Mouse (Mus musculus) left cerebral cortex, adult 2 months (tissue): Measurements from ENCODE around the gene Ubb. TPM values are rescaled to one million over a fixed set of nuclear protein-coding genes. Genes with fewer than 3 reads are reported as not detected.
A peak's percentile ranks its signal among the peaks of the same experiment; 100 is the strongest.

Experiments
- DNase-seq, 2 experiments: peaks; one replicate each; pipeline ENCODE4 v3.0.0; 2021 to 2022; ENCODE audit warnings: low spot score in 2 of 2, mixed read lengths in 1 of 2; ENCODE audit errors: extremely low spot score in 1 of 2
- H3K27ac ChIP-seq: fragments of 200-600 bp; 2 replicates; pipeline ENCODE4 v1.8.1; 2022
- H3K4me3 ChIP-seq: fragments of 200-600 bp; 2 replicates; pipeline ENCODE4 v1.8.1; 2022
- CTCF ChIP-seq: fragments of 200-600 bp; IDR thresholded peaks from 2 replicates; pipeline ENCODE4 v1.8.1; 2022; ENCODE audit warnings: antibody characterized with exemption, mild to moderate bottlenecking, moderate library complexity
- intact Hi-C: fragments of 180-260 bp; cut with DNase I; formaldehyde crosslinking; loops from one replicate; pipeline ENCODE4 v1.15.1; 2025
- total RNA-seq, 2 experiments: library from RNA; stranded (reverse); gene quantifications; 2 replicates each; pipeline ENCODE4 v1.2.3; 2021

The Ubb gene
- total RNA-seq, 2 experiments from 2014 or later = 1,603 to 1,693 TPM

DNA sequence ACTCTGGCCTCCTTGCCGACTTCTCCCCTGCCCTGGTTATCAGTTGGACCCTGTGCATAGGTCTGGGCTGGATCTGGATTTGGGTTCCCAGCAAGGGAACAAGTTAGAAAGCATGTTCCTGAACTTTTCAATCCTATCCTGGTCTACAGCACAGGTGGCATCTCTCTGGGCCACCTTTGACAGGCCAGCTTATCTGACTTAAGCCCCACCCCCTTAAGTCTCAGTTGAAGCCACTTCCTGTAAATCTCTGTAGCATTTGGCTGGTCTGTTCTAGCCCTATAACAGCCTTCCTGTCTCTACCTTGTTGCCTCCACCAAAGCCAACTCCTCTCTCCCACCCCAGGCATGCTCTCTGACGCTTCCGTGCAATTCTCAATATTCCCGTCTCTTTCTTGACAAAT lies 47.6 kb downstream of the Ubb start:
- H3K4me3 ChIP-seq = no peak overlapping the region
- no peak for TF ChIP-seq CTCF
- no peak overlapping the region for H3K27ac ChIP-seq
- no peak for DNase-seq
- intact Hi-C loops = no loop called here

DNA sequence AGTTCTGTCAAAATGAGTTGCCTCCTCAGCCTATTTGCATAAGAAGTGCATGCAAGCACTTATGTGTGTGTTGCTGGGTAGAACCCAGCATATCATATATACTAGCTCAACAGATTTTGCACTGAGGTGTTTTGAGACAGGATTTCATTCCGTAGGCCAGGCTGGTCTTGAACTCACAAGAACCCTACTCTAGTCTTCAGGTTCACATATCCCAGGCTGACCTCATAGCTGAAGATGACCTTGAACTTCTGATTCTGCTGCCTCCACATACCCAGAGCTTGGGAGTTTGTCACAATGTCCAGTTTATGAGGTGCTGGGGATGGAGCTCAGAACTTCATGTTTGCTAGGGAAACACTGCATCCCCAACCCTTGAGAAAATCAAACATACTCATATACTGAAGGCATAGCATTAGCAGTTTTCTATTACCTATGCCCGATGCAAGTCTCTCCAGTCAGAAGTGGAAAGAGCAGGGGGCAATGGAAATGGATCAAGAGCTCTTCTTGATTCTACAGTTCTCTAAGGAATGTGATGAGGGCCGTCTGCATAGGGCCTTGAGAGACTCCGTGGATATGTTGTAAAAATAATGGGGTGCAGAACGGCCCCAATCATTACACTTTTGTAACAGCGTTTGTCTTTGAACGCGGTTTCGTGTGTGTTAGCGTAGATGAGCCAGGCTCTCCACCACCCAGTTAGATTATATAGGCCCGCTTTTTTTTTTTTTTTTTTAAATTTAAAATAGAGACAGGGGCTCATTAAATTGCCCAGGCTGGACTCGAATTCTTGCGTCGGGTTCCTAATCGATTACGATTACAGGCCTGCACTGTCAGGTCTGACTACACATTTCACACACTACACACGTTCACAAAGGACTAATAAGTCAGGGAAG lies 51.0 kb downstream of the Ubb start:
- Histone ChIP-seq H3K4me3 (peak overlapping the region; percentile 95), H3K27ac (peak overlapping the region; percentile 95)
- no peak for DNase-seq
- no peak for TF ChIP-seq CTCF
- intact Hi-C loops = loop anchor here (2.0 kb wide), 2 partner anchors 25 to 145 kb away; no protein-coding TSS in a partner anchor

Other genes with a start within 250 kb of the Ubb start
- 1 to 10 TPM; 6.4 to 6.8 TPM for gene Pigl, start 92.7 kb upstream of the Ubb start, total RNA-seq
- gene Ncor1, start 92.6 kb upstream of the Ubb start, total RNA-seq = 100 to 1,000 TPM; 267 to 299 TPM
- 10 to 100 TPM; 34.6 to 41.0 TPM for gene Cenpv, start 11.9 kb upstream of the Ubb start, total RNA-seq
- gene Trpv2, start 23.3 kb downstream of the Ubb start, total RNA-seq = 10 to 100 TPM; 17.1 to 18.7 TPM
- 10 to 100 TPM; 20.0 to 24.9 TPM for gene Lrrc75a, start 97.4 kb downstream of the Ubb start, total RNA-seq
- gene Mmgt2, start 97.5 kb downstream of the Ubb start, total RNA-seq = 10 to 100 TPM; 21.5 to 28.4 TPM
- 10 to 100 TPM; 16.2 to 17.3 TPM for gene Zfp287, start 180.7 kb downstream of the Ubb start, total RNA-seq
- gene Gm10428, start 201.9 kb downstream of the Ubb start, total RNA-seq = not detected
- gene Zfp286, start 238.3 kb downstream of the Ubb start, total RNA-seq = 10 to 100 TPM; 26.8 to 29.0 TPM